Mouse (Mus musculus) induced T-regulatory cell, adult 2 months (primary cell): ENCODE measurements around the gene Akap17b.
"Not testable (repeated sequence)": the region's sequence is repeated elsewhere in the genome, so short reads cannot be mapped to it uniquely, and the experiment has no call there.

Experiments used
- DNase-seq: peaks from one replicate; pipeline ENCODE4 v3.0.0-alpha.2; 2012; ENCODE audit warnings: low read depth

Gene Akap17b

DNA sequence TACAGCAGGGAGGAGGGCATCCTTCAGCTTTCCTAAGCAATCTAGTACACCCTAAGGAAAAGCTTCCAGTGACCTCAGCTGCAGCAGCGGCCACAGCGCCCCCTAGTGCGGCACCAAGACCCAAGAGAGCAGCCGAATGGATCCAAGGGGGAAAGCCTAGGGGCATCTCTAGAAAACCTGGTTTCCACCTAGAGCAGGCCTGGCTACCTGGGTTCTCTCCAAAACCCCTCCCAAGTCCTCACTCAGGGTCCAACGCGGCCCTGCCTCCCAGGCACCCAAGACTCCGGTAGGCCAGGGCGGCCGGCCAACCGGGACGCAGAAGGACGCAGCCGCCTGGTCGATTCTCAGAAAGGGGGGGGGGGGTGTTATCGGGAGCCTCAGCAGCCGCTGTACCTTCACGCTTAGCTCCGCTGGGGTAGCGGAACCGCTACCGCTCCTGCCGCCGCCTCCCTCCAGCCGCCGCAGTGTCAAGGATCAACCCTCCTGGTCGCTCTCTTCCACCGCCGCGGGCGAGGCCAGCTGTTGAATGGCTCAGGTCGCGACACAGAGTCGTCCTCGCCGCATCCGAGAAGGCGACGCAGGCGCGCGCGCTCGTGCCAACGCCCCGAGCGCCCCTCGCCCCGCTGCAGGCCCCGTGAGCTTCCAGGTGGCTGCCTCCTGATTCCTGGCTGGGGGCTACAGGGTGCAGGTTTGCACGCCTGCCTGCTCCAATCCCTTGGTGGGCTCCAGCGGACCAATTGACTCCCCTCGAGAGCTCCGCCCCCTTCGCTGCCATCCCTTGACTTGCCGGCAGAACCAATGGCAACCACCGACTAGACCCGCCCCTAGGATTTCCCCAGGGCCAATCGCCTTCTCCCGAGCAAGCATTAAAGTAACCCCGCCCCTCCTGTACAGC lies at the start of gene Akap17b:
Gene Akap17b (minus strand): TSS at position 739 of the 895 bp plus-strand sequence.
- peak; percentile 88 for DNase-seq

DNA sequence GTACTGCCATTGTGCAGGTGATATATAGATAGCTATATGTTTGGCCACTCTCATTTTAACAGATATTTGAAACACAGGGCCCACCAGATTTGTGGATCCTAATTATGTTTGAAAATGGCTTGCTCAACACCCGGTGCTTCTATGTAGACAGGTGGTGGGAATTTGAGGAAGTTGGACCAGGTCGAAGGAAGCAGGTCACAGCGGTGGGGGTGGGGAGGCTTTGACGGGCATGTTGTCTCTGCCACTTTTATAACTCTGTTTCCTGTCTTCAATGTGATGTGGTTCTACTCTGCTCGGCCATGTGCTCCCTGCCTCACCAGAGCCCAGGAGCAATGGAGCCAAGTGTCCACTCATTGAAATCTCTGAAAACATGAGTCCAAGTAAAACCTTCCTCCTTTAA lies 46.2 kb upstream of the Akap17b start:
- no peak for DNase-seq

DNA sequence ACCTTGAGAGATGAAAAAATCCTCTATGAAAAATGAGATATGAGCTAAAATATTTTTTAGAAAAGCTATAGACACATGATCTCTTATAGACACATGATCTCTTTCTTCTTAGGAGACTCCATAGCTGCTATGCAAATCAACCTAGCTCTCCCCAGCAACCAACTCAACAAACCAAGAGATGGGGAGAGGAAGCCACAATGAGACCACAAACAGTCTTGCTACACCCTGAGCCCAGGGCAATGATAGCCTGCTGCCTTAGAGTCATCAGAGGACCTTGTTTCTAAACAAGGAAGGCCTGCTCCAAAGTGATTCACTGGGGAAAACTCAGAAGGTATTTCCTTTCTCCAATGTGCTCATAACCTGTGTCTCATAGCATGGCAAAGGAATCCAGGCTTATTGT lies 44.5 kb upstream of the Akap17b start:
- DNase-seq, result peak; percentile 0

GRCm38 (mm10) chrX:36676836-36677235 lies 31.6 kb upstream of the Akap17b start:
- DNase-seq, result no peak

- no peak for DNase-seq
Observed at GRCm38 (mm10) chrX:36672708-36673107, 27.5 kb upstream of the Akap17b start.

- DNase-seq, result no peak
Observed at GRCm38 (mm10) chrX:36640046-36640445, 5.1 kb downstream of the Akap17b start.

GRCm38 (mm10) chrX:36630771-36631170 lies 14.4 kb downstream of the Akap17b start:
- DNase-seq, result peak; percentile 14

DNA sequence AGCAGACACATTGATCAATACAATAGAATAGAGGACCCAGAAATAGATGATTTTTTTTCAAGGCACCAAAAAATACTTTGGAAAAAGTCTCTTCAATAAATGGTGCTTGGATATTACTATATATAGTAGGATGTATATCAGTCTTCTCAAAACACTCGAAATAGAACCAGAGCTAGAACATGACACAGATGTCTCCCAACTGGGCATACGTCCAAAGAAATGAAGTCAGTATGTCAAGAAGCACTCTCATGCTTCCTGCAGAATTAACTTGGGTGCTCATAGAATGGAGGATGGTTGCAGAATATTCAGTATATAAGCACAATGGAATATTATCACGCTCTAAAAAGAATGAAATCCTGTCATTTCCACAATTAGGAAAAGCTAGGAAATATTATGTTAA lies 17.1 kb downstream of the Akap17b start:
- DNase-seq, result no peak

DNA sequence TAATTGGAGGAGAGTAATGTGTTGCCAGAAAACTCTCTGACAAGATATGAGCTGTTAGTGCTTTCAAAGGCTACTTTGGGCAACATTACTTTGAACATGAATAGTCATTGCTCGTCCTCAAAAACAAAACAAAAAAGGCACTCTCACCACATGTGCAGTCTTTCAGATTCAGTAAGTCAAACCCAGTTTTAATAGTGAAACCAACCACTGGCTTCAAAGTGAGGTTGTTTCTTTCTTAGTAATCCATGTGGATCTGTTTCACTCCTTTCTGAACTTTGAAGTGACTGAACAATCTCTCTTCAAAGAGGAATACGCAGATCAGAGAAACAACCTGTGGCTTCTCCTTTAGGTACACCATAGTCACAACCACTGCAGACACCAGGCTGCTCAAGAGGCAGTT lies 36.1 kb downstream of the Akap17b start:
- DNase-seq, result peak; percentile 48

DNA sequence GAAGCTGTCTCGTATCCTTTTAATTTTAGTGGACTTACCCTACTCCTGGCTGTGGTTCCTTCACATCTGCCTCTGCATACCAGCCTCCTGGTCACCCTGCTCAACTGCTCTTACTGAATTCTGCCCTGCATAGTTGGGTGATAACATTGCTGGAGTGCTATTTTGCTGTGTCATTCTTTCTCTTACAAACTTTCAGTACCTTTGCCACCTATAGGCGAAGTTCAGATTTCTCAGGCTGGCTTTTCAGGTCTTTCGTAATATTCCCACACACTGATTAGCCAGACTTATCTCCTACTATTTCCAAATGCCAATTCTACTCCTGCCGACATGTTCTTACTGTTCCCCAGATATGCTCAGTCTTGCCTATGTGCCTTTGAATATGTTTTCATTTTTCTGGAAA lies 41.2 kb downstream of the Akap17b start:
- no peak for DNase-seq

- DNase-seq, result no peak
Observed at GRCm38 (mm10) chrX:36602926-36603325, 42.3 kb downstream of the Akap17b start.

DNA sequence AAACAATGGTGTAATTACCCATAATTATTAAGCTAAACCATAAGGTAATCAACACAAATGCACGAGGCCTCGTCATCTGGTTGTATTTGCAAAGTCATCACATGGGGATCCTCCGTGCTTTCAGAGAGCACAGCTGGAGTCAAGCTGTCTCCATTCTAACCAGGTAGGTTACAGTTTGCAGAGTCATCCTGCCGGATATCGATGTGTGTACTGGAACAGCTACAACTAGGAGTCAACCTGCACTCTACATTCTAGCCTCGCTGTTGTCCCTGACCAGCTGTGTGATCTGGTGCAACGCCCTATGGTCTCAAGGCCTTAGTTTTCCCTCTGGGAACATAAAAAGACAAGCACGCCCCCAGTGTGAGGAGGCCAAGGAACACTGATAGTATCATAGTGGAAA lies 45.1 kb downstream of the Akap17b start:
- DNase-seq, result no peak

GRCm38 (mm10) chrX:36599656-36600055 lies 45.5 kb downstream of the Akap17b start:
- no peak for DNase-seq

- DNase-seq, result peak; percentile 27
Observed at GRCm38 (mm10) chrX:36598861-36599344, 46.3 kb downstream of the Akap17b start.

DNA sequence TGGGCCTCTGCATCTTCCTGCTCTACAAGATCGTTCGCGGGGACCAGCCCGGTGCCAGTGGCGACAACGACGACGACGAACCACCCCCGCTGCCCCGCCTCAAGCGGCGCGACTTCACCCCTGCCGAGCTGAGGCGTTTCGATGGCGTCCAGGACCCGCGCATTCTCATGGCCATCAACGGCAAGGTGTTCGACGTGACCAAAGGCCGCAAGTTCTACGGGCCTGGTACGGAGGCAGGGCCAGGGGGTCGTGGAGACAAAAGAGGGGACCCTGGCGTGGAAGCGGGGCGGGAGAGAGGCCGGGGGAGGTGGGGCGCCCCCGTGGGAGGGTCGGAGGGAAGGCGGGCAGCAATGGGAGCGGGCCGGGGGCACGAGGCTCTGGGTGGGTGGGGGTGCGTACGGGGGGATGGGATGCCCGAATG lies 46.8 kb downstream of the Akap17b start:
- DNase-seq, result no peak

DNA sequence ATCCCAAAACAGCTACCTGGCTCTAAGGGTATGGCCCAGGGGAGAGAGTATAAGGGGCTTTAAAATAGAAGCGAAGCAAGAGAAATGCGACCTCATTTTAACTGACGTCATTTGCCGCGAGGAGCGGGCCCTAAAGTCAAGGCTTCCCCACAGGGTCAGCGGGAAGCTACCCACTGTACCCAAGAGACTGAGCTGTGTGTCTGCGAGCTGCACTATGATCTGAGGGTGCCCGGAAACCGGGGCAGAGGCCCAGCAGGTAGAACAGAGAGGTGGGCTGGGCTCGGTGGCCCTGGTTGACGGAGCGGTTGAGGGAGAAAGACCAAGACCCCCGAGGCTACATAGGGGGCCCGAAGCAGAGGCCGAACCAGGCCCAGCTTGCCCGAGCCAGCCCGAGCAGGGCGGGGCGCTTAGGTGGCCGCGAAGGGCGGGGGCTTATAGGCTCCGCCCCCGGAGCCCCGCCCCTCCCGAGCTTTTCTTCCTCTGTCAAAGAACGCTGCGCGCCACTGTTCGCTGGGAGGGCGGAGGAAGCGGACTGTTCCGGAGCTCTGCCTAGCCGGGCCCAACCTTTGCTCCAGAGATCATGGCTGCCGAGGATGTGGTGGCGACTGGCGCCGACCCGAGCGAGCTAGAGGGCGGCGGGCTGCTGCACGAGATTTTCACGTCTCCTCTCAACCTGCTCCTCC lies 47.3 kb downstream of the Akap17b start, which contains the start of gene Pgrmc1:
Gene Pgrmc1 (plus strand): TSS at position 500 of the 683 bp plus-strand sequence.
- peak; percentile 90 for DNase-seq

DNA sequence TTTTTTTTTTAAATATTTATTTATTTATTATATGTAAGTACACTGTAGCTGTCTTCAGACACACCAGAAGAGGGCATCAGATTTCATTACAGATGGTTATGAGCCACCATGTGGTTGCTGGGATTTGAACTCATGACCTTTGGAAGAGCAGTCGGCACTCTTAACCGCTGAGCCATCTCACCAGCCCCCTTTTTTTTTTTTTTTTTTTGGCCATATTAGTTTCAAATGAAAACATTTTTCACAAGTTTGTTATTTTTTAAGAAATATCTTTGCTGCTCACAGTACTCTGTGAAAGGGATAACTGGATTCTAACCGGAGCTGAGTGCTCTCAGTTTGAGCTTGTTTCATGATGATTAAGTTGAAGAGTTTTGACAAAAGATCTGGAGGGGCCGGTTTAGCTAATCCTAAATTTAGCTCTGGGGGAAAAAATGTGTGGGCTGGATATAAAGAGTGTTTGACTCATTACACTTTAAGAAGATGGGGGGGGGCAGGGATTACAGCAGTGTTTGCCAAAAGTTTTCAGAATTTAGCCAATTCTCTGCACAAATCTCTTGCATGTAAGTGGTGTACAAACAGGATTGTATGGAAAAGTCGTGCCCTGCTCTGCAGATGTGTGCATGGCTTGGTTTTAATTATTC lies 48.6 kb downstream of the Akap17b start:
- not testable (repeated sequence) for DNase-seq

DNA sequence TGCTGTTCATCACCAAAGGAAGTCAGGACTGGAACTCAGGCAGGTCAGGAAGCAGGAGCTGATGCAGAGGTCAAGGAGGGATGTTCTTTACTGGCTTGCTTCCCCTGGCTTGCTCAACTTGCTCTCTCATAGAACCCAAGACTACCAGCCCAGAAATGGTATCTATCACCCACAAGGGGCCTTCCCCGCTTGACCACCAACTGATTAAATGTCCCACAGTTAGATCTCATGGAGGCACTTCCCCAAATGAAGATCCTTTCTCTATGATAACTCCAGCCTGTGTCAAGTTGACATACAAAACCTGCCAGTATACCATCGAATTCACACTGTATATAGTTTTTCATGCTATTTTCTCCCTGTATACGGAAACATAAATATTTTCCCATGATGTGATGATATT lies 49.9 kb downstream of the Akap17b start:
- no peak for DNase-seq

GRCm38 (mm10) chrX:36591539-36591938 lies 53.7 kb downstream of the Akap17b start:
- no peak for DNase-seq

GRCm38 (mm10) chrX:36591120-36591519 lies 54.1 kb downstream of the Akap17b start:
- DNase-seq, result no peak

DNA sequence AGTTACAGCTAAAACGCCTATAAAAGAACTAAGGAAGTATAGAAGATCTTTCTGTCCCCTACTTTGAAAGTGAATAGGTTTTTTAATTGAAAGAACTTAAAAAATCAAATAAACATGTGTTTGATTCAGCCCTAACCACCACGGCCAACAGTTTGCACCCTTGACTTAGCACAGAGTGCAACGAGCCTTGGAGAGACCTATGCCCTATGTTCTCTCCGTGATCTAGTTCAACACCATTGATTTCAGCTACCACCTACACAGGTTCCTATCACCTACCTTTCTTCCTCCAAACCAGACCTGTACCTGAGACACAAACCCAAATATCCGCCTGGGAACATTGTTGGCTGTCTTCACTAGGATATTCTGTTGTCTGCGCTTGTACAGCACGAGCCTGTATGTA lies 54.9 kb downstream of the Akap17b start:
- no peak for DNase-seq
